Mouse (Mus musculus): ENCODE measurements around the gene Gpat2.

GRCm38 (mm10) chr2:127470661-127471060, 45.7 kb downstream of the Gpat2 start:
- TF ChIP-seq CTCF (IDR thresholded peaks at IDR 0.05; ENCODE audit: low read depth, low read length) = no peak
- no peak for TF ChIP-seq TAL1 (conservative IDR thresholded peaks at IDR 0.05; ENCODE audit: low read depth, low read length)
- TF ChIP-seq GATA2 (IDR thresholded peaks at IDR 0.05; ENCODE audit: borderline replicate concordance, low read depth, low read length) = no peak

Data from G1E (cell line).